Mouse (Mus musculus): ENCODE measurements around the gene March11.

GRCm38 (mm10) chr15:26430565-26430964 is 121.7 kb downstream of the March11 start:
- TF ChIP-seq CTCF (IDR thresholded peaks at IDR 0.05; ENCODE audit: low read depth) (no peak), EP300 (IDR thresholded peaks at IDR 0.05; ENCODE audit: low read depth) (no peak)
